Mouse (Mus musculus) midbrain, embryonic 12.5 days (tissue): ENCODE data around the gene Mdc1. TPM values are rescaled to one million over a fixed set of nuclear protein-coding genes. Genes with fewer than 3 reads are reported as not detected.

ENCODE experiments used
- ATAC-seq: fragments of 200-750 bp; cut with Nextera tagmentation; 2 replicates; pipeline ENCODE4 v1.8.0; 2017; ENCODE audit warnings: low read depth, moderate TSS enrichment, moderate library complexity; ENCODE audit not compliant: low FRiP score
- H3K27ac ChIP-seq: fragments of 300-500 bp; sonication (generic); replicated peaks from 2 replicates; pipeline ENCODE4 v1.5.1; 2016; ENCODE audit warnings: mild to moderate bottlenecking
- H3K27me3 ChIP-seq: fragments of 300-500 bp; sonication (generic); 2 replicates; pipeline ENCODE4 v1.6.1; 2016; ENCODE audit warnings: mild to moderate bottlenecking
- H3K36me3 ChIP-seq: fragments of 300-500 bp; sonication (generic); 2 replicates; pipeline ENCODE4 v1.6.1; 2016
- H3K4me1 ChIP-seq: fragments of 300-500 bp; sonication (generic); 2 replicates; pipeline ENCODE4 v1.6.1; 2016
- H3K4me2 ChIP-seq: fragments of 300-500 bp; sonication (generic); replicated peaks from 2 replicates; pipeline ENCODE4 v1.6.1; 2016; ENCODE audit warnings: mild to moderate bottlenecking, moderate library complexity
- H3K4me3 ChIP-seq: fragments of 300-500 bp; sonication (generic); 2 replicates; pipeline ENCODE4 v1.5.1; 2016; ENCODE audit warnings: mild to moderate bottlenecking
- H3K9ac ChIP-seq: fragments of 300-500 bp; sonication (generic); replicated peaks from 2 replicates; pipeline ENCODE4 v1.6.1; 2016; ENCODE audit warnings: mild to moderate bottlenecking, moderate library complexity
- H3K9me3 ChIP-seq: fragments of 300-500 bp; sonication (generic); 2 replicates; pipeline ENCODE4 v1.6.1; 2016; ENCODE audit warnings: mild to moderate bottlenecking
- WGBS: fragments of 180-500 bp; shearing (Covaris S2); methylation state at CpG from one replicate; pipeline ENCODE4 v1.1.7; 2016; 5-methylcytosine and 5-hydroxymethylcytosine counted together
- polyA plus RNA-seq: library from polyadenylated mRNA; unstranded; fragments of >200 nt; fragmentation: Nextera tagmentation; extraction: Ambion mirVana; gene quantifications from 2 replicates; pipeline ENCODE4 v1.2.1, GENCODE M21; 2016

Mdc1 gene
- polyA plus RNA-seq, 1 experiment from 2014 or later, result 20.3 TPM

GRCm38 (mm10) chr17:35870884-35871696 is 29.8 kb downstream of the Mdc1 start:
- Histone ChIP-seq H3K4me3 (peak overlapping the region; percentile 60), H3K27ac (peak overlapping the region; percentile 39; the same call in 1 of the 2 replicates), H3K9me3 (0 out of 2 replicates have a peak, but pooled peaks cover 5% of the 10 kb centered on the region), H3K4me1 (peaks cover 60% of the 10 kb centered on the region), H3K4me2 (peak overlapping the region; percentile 100), H3K36me3 (peaks cover 48% of the 10 kb centered on the region), H3K27me3 (no peaks in the 10 kb centered on the region), H3K9ac (no peak overlapping the region)
- WGBS, result 87% methylated on average over 8 of the region's 8 CpGs
- ATAC-seq, result no peak

- WGBS, result 35% methylated on average over 21 of the region's 21 CpGs
- 0 out of 2 replicates have a peak, but pooled peaks cover 5% of the 10 kb centered on the region for H3K9me3 ChIP-seq
- peaks cover 39% of the 10 kb centered on the region for H3K4me1 ChIP-seq
- H3K4me2 ChIP-seq, result peak overlapping the region; percentile 27
- peak overlapping the region; percentile 49; the same call in 1 of the 2 replicates for H3K27ac ChIP-seq
- no peaks in the 10 kb centered on the region for H3K27me3 ChIP-seq
- ATAC-seq, result peak; percentile 28
- no peak overlapping the region; the same call in 1 of the 2 replicates for H3K9ac ChIP-seq
- H3K4me3 ChIP-seq, result peak overlapping the region; percentile 14; the same call in 1 of the 2 replicates
- peaks cover 47% of the 10 kb centered on the region for H3K36me3 ChIP-seq
Measured at GRCm38 (mm10) chr17:35873774-35874519, 32.6 kb downstream of the Mdc1 start.

- Histone ChIP-seq H3K27ac (no peak overlapping the region), H3K27me3 (no peaks in the 10 kb centered on the region), H3K36me3 (peaks cover 47% of the 10 kb centered on the region), H3K4me2 (no peak overlapping the region), H3K9me3 (0 out of 2 replicates have a peak, but pooled peaks cover 5% of the 10 kb centered on the region), H3K4me1 (peaks cover 33% of the 10 kb centered on the region), H3K4me3 (no peak overlapping the region), H3K9ac (no peak overlapping the region)
- WGBS, result 95% methylated on average over 6 of the region's 6 CpGs
- no peak for ATAC-seq
Measured at GRCm38 (mm10) chr17:35874721-35875120, 33.4 kb downstream of the Mdc1 start.

GRCm38 (mm10) chr17:35879245-35880057 is 38.1 kb downstream of the Mdc1 start, which contains the start of gene Dhx16:
Dhx16 (plus strand) TSS chr17:35879819.
- peak within 1 kb of the TSS; percentile 89 for H3K9ac ChIP-seq
- no peaks in the 10 kb centered on the region for H3K27me3 ChIP-seq
- H3K9me3 ChIP-seq, result no peaks in the 10 kb centered on the region
- ATAC-seq, result peak; percentile 91
- H3K4me2 ChIP-seq, result peak within 1 kb of the TSS; percentile 77
- H3K4me1 ChIP-seq, result peaks cover 15% of the 10 kb centered on the region
- peaks cover 48% of the 10 kb centered on the region for H3K36me3 ChIP-seq
- H3K27ac ChIP-seq, result peak within 1 kb of the TSS; percentile 81
- H3K4me3 ChIP-seq, result peak within 1 kb of the TSS; percentile 92
- 6% methylated on average over 66 of the region's 66 CpGs for WGBS

- Histone ChIP-seq H3K4me3 (no peak overlapping the region), H3K27me3 (no peaks in the 10 kb centered on the region), H3K27ac (no peak overlapping the region), H3K36me3 (peaks cover 64% of the 10 kb centered on the region), H3K4me1 (peaks cover 15% of the 10 kb centered on the region), H3K9me3 (no peaks in the 10 kb centered on the region), H3K9ac (no peak overlapping the region), H3K4me2 (no peak overlapping the region)
- 93% methylated on average over 17 of the region's 17 CpGs for WGBS
- ATAC-seq, result no peak
Measured at GRCm38 (mm10) chr17:35882924-35883323, 41.6 kb downstream of the Mdc1 start.

GRCm38 (mm10) chr17:35883777-35884176 is 42.5 kb downstream of the Mdc1 start:
- Histone ChIP-seq H3K27ac (no peak overlapping the region), H3K4me2 (no peak overlapping the region), H3K36me3 (peaks cover 73% of the 10 kb centered on the region), H3K4me1 (peaks cover 15% of the 10 kb centered on the region), H3K4me3 (no peak overlapping the region), H3K9ac (no peak overlapping the region), H3K9me3 (no peaks in the 10 kb centered on the region), H3K27me3 (no peaks in the 10 kb centered on the region)
- no peak for ATAC-seq
- WGBS, result 96% methylated on average over 14 of the region's 14 CpGs

- Histone ChIP-seq H3K27ac (no peak overlapping the region), H3K9ac (no peak overlapping the region), H3K4me2 (no peak overlapping the region), H3K4me1 (no peaks in the 10 kb centered on the region), H3K27me3 (no peaks in the 10 kb centered on the region), H3K36me3 (peaks cover 97% of the 10 kb centered on the region), H3K9me3 (no peaks in the 10 kb centered on the region), H3K4me3 (no peak overlapping the region)
- no peak for ATAC-seq
- 92% methylated on average over 13 of the region's 17 CpGs for WGBS
Measured at GRCm38 (mm10) chr17:35887725-35888124, 46.4 kb downstream of the Mdc1 start.

- H3K4me1 ChIP-seq, result peaks cover 20% of the 10 kb centered on the region
- peak; percentile 95 for ATAC-seq
- under 1% methylated on average over 71 of the region's 86 CpGs for WGBS
- peak within 1 kb of the TSS; percentile 96 for H3K4me2 ChIP-seq
- H3K9ac ChIP-seq, result peak within 1 kb of the TSS; percentile 85
- no peaks in the 10 kb centered on the region for H3K9me3 ChIP-seq
- no peaks in the 10 kb centered on the region for H3K27me3 ChIP-seq
- peaks cover 62% of the 10 kb centered on the region for H3K36me3 ChIP-seq
- peak within 1 kb of the TSS; percentile 92 for H3K27ac ChIP-seq
- peak within 1 kb of the TSS; percentile 82 for H3K4me3 ChIP-seq
Measured at GRCm38 (mm10) chr17:35896781-35897643, 55.7 kb downstream of the Mdc1 start, which contains the start of gene 2310061I04Rik. 2310061I04Rik (minus strand) TSS chr17:35897431.

GRCm38 (mm10) chr17:35897644-35898573 is 56.6 kb downstream of the Mdc1 start:
- H3K27me3 ChIP-seq, result no peaks in the 10 kb centered on the region
- H3K27ac ChIP-seq, result peak overlapping the region; percentile 55; the same call in 1 of the 2 replicates
- peak overlapping the region; percentile 82 for H3K4me3 ChIP-seq
- H3K4me2 ChIP-seq, result peak overlapping the region; percentile 96
- ATAC-seq, result peak; percentile 55
- H3K4me1 ChIP-seq, result peaks cover 20% of the 10 kb centered on the region
- H3K9me3 ChIP-seq, result no peaks in the 10 kb centered on the region
- peak overlapping the region; percentile 85 for H3K9ac ChIP-seq
- peaks cover 63% of the 10 kb centered on the region for H3K36me3 ChIP-seq
- WGBS, result 45% methylated on average over 23 of the region's 23 CpGs

- Histone ChIP-seq H3K9ac (no peak overlapping the region), H3K4me2 (no peak overlapping the region), H3K36me3 (peaks cover 76% of the 10 kb centered on the region), H3K4me3 (no peak overlapping the region), H3K27me3 (no peaks in the 10 kb centered on the region), H3K9me3 (no peaks in the 10 kb centered on the region), H3K27ac (no peak overlapping the region), H3K4me1 (peaks cover 18% of the 10 kb centered on the region)
- WGBS, result 92% methylated on average over 3 of the region's 3 CpGs
- no peak for ATAC-seq
Measured at GRCm38 (mm10) chr17:35900636-35901035, 59.3 kb downstream of the Mdc1 start.
